Mouse (Mus musculus): ENCODE data around the gene Vps13d.
A peak's percentile ranks its signal among the peaks of the same experiment; 100 is the strongest.

Gene Vps13d

DNA sequence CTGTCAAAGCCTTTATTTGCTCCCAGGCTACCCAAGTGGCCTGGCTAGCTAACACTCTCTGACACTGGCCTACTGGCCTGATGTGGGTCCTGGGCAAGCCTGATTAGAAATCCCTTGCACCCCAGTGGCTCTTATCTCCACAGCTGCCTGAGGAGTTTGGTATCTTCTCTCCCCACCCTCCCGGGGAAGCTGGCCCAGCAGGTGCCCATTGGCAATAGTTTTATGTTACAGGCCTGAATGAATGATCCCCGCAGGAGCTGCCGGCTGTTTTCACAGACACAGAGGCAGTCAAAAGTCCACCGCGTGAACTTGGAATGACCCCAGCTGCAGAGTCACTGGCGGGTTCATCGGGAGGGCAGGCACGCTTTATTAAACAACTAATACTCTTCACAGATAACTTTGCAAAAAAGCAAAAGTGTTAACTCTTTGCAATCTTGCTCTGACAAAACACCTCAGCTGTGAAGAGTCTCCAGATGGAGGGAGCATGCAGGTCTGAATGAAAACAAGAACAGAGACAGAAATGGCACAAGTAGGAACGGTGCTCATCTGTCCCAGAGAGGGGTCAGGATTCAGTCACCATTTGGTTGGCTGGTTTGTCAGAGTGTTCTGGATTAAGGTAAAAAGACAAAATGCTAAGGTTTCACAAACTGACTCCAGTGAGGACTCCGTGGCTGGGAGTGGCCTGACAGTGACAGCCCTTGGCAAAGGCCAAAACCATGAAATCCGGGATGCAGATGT, 160.1 kb downstream of the Vps13d start:
- DNase-seq (ENCODE audit: low spot score) = peak; percentile 37

DNA sequence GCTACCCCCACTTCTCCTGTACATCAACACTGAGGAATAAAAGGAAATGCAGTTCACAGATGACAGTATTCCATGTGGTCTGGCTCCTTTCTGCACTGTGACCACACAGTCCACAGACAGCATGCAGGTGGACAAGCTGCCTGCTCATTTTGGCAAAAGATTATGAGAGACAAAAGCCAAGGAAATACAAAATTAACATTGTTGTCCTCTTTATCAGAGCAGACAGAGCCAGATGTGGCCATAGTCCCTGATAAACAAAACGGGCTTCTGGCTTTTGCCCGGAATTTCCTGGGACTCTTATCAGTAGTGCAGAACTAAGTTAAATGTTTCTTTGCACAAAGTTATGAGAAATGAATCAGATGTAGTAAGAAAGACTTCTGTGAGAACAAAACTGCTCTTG, 161.4 kb downstream of the Vps13d start:
- no peak for DNase-seq (ENCODE audit: low spot score)

DNA sequence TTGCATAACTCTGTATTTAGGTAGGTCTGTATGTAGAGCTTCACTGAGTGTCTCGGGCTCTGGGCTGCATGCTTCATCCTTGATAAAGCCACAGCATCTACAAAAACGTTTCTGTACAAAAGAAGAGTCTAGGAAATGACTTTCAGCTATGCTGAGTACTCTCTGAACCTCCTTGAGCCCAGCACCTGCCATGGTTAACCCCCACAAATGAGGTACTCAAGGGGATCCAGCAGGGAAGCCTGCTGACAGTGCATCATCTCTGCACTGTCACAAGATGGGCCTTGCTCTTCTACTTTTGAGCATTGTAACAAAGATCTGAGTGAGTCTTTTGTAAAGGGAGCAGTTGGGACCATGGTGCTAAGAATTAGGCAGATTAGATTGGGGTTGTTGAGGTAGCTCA, 162.2 kb downstream of the Vps13d start:
- DNase-seq (ENCODE audit: low spot score) = no peak

DNA sequence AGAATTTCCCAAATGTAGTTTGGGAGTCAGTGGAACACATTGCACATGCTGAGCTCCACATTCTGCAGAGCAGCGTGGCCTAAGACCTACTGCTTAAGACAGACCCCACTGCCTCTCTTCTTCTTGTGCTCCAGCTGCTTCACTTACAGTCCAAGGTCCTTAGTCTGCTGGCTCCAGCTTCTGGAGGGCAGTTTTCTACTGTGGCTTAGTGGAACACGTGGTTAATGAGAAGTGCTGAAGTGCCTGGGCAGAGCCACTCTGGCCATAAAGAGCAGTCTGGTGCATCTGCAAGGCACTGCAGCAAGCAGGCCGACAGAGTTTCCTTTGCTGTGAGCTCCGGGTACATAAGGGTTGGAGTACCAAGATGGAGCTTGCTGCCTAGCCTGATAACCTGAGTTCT, 163.3 kb downstream of the Vps13d start:
- DNase-seq (ENCODE audit: low spot score) = no peak

DNA sequence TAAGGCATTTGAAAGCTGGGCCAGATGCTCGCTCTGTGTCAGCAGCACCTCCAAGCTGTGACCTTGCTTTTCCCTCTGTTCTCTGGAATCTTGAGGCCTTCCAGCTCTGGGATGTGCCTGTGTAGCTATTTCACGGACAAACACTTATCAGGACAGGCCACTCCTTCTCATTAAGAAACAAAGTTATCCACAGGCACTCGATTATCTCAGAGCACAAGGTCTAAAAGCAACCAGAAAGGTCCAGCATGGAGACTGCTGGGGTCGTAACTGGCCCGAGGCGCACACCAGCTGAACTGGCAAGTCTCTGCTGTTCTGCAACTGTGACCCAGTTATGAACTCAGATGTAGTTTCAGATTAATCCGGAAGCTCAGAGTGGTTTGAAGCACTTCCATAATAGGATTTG, 168.4 kb downstream of the Vps13d start:
- DNase-seq (ENCODE audit: low spot score) = peak; percentile 84

DNA sequence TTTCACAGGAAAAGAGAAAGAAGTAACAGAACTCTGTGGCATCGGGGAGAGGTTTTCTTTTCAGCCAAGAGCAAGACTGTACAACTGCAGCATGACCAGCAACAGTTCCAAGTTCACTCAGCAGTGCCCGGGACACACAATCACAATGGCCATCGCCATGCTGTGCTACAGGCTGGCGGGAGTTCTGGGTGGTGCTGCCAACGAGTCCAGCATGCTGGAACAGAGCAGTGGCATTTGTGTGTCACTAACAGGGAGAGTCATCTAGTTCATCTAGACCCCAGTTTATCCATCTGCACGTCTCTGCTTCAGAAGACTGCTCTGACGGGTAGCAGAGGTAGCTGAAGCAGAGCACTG, 169.4 kb downstream of the Vps13d start:
- DNase-seq (ENCODE audit: low spot score) = no peak

DNA sequence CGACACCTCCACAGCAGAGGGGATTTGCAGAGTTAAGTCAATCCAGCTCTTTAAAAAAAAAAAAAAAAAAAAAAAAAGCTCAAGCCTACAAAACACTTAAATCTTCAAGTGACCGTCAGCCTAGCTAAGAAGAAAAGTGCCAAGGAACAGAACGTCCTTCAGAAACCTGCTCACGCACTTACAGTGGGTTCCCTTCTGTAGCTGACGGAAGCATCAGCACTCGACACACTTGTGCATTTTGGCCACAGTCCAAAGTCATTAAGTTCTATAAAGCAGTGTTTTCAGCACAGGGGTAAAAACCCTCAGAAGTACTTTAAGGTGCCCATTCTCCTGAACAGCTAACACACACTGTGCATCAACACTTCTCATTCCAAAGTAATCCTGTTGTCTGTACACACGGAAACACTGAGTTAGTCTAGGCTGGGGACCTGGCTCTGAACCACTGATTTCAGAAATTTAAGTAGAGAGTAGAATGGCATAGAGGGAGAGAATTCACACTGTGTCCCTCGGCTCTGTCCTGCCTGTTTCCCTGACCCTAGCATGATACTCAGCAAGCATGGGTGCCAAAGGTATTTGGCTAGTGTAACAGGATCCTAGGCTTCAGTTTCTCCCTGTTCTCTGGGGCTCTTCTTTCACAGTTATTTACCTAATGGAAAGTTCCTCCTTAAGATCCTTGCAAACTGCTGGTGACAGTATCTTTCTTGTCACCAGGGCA, 170.0 kb downstream of the Vps13d start:
- DNase-seq (ENCODE audit: low spot score) = no peak

DNA sequence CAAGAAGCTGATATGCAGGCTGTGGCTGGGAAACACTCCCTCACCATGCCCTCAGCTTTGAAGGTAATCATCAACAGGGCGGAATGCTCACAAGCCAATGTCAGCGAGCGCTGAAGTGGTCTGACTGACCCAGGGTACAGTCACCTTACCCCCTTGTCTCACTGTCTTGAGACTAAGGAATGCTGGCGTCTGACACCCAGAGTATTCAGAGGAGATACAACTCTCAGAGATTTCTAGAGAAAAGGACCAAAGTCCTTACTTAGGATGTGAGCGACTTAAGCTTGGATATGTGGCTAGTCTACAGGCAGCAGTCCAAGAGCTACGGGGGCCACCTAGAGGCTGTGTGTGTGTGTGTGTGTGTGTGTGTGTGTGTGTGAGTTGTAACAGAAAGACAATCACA, 170.9 kb downstream of the Vps13d start:
- no peak for DNase-seq (ENCODE audit: low spot score)

DNA sequence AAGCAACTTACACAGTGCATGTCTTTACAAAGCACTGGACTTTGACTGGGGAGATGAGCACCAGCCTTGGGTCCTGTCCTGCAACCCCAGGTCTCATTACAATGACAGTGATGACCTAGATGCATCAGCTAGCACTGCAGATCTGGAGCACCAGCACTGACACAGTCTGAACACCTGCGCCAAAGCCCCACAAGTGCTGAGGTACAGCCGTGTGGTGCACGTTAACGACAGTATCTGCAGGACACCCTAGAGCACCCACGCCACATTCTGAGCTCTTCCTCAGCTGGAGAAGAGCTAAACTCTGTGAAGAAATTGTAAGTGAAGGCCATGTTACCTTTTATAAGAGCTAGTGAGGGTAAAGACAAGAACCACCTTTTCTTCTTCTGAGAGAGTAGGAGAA, 172.0 kb downstream of the Vps13d start:
- no peak for DNase-seq (ENCODE audit: low spot score)

DNA sequence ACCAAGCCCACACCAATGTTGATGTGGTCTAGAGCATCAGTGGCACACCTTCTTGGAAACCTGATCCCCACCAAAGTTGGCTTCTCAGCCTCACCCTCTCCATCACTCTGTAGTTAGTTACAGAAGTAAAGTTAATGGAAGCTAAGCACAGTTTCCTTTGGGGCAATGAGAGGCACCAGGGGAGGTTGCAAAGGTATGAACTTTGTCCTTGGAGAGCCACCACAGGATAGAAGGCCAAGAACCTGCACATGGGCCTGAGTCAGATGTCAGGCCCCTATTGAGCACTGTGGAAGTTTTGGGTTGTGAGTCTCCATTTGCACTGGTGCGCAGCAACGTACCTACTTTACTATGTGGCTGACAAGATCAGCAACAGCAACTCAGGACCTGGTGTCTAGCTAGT, 172.6 kb downstream of the Vps13d start:
- no peak for DNase-seq (ENCODE audit: low spot score)

DNA sequence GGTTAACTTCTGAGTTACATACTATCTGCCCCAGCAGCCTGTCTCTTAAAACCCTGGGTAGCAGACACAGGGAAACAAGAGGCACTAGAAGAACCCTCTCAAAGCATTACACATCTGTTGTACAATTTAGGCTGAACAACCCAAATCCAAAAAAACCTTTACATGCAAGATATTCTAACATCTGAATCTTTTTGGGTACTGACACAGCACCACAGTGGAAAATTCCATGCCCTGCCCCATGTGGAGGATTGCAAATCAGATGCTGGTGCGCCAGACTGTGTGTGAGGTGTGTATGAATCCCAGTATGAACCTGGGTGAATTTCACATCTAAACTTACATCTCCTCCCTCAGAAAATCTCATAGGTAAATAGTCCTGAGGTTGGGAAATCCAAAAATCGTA, 174.4 kb downstream of the Vps13d start:
- no peak for DNase-seq (ENCODE audit: low spot score)

DNA sequence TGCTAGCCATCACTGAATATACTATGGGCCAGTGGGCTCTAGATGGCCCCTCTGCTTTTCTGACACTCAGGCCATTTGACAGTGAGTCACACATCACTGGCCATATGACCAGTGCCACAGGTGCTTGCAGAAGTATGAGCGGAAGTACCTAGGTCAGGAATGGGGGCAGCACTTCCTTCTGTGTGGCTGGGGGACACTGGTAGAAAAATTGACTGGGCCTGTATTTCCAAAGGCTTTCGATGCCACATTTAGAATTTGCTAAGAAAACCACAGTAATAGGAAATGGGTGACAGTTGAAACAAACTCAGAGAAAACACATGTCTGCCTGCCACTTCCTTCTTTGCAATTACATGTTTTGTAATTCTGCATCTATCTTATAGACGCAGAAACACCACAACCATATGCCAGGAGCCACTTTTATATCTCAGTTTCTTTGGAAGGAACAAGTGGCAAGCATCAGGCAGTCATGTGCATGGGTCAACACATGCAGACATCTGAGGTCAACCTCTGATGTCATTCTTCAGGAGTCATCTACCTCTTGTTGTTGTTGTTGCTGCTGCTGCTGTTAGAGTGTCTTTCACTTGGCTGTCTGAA, 175.6 kb downstream of the Vps13d start:
- DNase-seq (ENCODE audit: low spot score) = no peak

DNA sequence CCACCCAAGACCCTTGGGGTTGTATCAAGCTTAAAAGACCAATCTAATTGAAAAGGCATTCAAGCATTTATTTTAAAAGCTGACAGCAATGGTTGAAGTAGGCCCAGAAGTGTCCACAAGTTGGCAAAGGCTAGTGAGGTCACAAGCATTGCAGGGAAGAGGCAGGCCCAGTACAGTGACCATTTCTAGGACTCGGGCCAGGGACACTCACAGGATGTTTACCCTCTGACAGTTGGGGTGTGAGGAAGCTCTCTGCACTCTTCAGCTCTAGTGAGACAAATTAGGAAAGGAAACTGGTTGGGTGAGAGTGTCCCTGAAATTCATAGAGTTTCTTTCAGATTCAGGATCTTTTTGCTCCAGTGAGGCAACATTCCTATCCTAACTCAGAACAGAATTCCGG, 177.1 kb downstream of the Vps13d start:
- peak; percentile 49 for DNase-seq (ENCODE audit: low spot score)

DNA sequence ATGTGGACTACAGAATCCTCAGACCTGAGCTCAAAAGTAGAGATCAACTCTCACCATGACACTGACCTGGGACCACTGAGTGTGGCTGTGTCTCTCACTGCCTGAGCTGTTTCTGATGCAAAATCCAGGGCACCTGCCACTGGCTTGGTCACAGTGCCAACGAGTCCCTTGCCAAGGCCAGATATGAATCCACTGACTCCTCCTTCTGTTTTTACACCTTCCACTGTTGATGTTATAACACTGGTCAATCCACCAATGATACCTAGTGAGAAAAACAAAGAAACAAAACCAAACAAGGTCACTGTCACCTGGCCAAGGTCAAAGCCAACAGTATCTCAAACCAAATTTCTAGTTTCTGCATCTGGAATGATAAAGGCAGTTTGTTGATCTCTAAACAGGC, 178.1 kb downstream of the Vps13d start:
- no peak for DNase-seq (ENCODE audit: low spot score)

DNA sequence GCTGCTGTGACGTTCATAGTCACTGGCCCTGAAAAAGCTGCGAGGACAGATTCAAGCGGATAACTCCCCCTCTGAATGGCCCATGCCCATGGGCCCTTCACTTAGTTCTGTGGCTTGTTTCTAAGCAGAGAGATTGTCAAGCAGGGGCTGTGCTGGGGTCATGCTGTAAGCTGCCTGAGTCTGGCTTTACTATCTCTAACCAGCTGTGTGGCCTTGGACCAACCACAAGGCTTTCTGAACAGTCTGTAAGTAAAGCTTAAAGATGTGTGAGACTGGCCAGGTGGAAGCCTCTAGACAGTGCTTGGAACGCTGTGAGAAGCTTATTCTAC, 180.2 kb downstream of the Vps13d start:
- peak; percentile 66 for DNase-seq (ENCODE audit: low spot score)

DNA sequence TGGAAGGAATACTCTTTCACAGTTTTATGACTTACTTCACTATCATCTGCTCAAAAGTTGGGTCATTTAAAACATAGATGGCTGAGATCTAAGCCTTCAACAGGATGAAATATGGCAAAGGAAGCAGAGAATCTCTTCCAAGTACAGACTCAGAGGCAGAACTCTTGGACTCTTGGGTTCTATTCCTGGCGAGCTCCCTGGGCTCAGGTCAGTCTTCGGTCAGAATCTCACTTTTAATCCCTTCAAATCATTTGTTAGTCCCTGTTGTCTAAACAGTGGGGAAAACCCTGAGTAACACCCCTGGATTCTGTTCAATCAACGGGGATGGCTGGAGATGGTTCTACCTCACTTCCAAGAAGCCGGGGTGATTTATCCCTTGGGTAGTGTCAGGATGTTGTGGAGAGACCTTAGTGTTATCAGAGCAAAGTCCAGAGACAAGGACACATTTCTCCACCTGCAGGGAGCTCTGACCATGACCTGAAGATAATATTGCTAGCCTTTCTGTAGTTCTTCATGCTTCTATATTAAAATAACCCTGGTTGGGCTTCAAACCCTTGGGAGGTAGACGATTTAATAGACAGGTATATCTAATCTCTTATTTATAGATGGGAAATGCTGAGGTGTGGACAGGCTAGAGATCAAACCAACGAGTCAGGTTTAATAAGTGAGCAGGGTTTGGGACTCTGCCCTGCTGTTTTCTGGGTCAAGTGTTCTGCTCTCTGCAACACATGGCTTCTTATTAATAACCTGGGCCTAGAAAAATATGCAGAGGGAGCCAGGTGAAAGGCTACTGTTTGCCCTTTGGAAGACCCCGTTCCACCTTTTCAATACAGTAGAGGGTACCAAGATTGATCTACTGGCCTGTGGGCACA, 180.8 kb downstream of the Vps13d start:
- DNase-seq (ENCODE audit: low spot score) = no peak

DNA sequence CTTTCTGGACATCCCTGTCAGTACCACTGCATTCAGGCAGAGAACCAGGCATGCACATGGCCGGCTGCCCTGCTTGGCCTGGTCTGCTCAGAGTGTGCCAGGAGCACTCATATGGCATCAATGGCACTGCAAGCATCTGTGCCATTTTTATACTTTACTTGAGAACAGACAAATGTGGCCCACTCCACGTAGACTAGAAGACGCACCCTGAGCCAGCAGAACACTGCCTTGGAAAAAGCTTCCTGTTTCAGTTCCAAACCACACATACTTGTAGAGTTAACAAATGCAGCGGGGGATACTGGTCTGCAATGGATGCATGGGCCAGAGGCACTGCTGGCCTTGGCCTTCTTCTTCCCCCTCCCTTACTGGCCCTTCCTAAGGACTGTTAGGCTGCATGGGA, 181.6 kb downstream of the Vps13d start:
- DNase-seq (ENCODE audit: low spot score) = no peak

DNA sequence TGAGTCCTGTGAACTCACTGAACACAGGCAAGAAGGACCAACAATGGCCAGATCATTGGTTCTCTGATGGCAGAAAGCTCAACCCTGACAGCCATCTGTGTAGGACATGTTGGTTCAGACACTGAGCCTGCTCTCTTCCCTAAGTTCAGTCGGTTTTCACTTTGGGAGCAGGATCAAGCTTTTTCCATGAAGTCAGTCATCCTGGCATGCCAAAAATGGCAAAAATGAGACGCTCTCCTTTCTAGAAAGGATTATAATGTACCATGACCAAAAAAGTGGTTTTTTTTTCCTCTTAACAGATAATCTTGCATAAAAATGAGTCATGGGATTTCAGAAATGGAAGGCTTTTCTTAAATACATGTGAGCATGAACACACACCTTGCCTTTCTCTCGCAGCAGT, 183.6 kb downstream of the Vps13d start:
- no peak for DNase-seq (ENCODE audit: low spot score)

DNA sequence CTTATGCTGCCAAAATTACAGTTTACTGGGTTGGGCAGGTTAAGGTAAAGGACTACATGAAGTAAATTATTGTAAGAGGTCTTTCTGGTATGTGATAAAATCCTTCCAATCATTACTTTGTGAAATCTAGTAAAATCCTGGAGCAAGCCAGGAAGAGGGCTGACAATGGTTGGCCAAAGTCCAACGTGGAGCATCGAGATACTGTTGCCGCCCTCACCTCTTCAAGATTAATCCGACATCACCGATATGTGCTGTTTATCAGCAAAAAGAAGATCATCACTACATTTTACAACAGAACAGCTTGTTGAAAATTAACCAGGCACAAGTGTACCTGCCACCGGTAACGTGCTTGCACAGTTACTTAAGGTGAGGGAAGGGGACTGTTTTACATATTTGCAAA, 184.9 kb downstream of the Vps13d start:
- DNase-seq (ENCODE audit: low spot score) = no peak

DNA sequence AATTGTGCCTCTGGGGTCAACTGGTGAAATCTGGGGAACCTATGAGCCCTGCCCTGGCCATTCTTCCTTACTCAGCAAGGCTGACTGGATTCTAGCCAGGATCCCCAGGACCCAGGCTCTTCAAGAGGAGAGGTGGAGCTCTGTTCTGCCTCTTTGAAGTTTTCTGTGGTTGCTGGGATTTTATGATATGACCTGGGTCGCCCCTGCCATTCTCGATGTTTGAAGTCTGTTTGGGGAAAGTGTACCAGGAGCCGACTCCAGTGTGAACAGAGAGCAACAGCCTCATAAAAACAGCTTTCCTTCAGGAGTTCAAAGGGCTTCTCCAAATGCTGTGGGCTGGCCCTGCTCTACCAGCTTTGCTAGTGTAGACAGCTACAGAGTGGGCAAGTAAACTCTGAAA, 185.4 kb downstream of the Vps13d start:
- DNase-seq (ENCODE audit: low spot score) = no peak

DNA sequence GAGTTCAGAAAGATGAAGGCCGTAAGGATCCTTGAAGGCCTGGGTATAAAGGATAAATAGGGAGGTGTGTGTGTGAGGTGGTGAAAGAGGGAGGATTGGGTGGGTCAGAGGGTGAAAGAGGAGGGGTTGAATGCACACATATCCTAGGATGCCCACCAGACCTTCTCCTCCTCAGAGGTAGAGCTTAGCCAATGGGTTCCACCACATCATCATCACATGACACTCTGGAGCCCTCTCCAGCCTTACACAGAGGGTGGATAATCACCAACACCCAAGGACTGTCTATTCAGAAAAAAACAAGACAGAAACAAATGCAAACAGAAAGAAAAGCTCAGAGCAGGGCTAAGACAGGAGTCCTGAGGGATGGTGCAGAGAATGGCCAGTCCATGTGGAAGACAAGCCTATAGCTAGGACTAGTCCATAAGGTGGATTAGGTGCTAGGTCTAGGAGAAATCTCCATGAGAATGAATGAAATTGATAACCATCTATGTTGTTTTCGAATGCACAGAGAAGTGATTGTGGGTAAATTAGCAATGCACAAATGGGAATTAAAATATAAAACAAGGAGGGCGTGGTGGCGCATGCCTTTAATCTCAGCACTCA, 188.8 kb downstream of the Vps13d start:
- no peak for DNase-seq (ENCODE audit: low spot score)

DNA sequence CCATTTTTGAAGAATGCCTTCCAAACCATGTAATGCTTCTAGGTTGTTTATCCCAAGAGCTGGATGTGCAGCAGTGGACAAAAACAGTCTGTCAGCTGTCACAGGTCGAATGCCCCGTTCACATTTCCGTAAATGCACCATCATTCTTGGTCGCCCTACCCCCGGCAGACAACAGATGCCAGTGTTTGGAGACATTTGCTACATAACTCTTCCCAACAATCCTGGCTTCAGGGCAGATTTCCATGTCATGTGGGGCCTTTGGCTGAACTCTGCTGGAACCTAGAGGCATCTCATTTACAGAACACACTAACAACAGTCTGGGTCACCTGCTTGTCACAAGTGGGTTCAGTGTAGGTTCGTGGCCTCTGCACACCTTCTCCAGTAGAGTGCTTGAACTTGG, 190.6 kb downstream of the Vps13d start:
- no peak for DNase-seq (ENCODE audit: low spot score)

All from ovary, adult 18-20 months (tissue).